Mouse (Mus musculus) midbrain, postnatal 0 days (tissue): Measurements from ENCODE around the gene Snrpa. TPM values are rescaled to one million over a fixed set of nuclear protein-coding genes. Genes with fewer than 3 reads are reported as not detected.

ENCODE experiments used
- ATAC-seq: fragments of 200-750 bp; cut with Nextera tagmentation; 2 replicates; pipeline ENCODE4 v1.8.0; 2017; ENCODE audit warnings: moderate number of reproducible peaks, mild to moderate bottlenecking, moderate TSS enrichment, moderate library complexity; ENCODE audit not compliant: low FRiP score
- DNase-seq: peaks from one replicate; pipeline ENCODE4 v3.0.0-alpha.2; 2015; ENCODE audit warnings: low spot score
- H3K27ac ChIP-seq: fragments of 300-500 bp; sonication (generic); 2 replicates; pipeline ENCODE4 v1.5.1; 2014; ENCODE audit warnings: low read depth, mild to moderate bottlenecking, low read length, mixed read lengths
- H3K27me3 ChIP-seq: fragments of 300-500 bp; sonication (generic); 2 replicates; pipeline ENCODE4 v1.6.1; 2014; ENCODE audit warnings: low read length, control low read depth, mixed read lengths; ENCODE audit not compliant: insufficient read depth
- H3K36me3 ChIP-seq: fragments of 300-500 bp; sonication (generic); 2 replicates; pipeline ENCODE4 v1.6.1; 2014; ENCODE audit warnings: low read length, control low read depth, mixed read lengths; ENCODE audit not compliant: insufficient read depth
- H3K4me1 ChIP-seq: fragments of 300-500 bp; sonication (generic); 2 replicates; pipeline ENCODE4 v1.6.1; 2014; ENCODE audit warnings: mild to moderate bottlenecking, control low read depth, antibody characterized with exemption, low read length, mixed read lengths; ENCODE audit not compliant: insufficient read depth
- H3K4me2 ChIP-seq: fragments of 300-500 bp; sonication (generic); 2 replicates; pipeline ENCODE4 v1.6.1; 2014; ENCODE audit warnings: low read depth, mild to moderate bottlenecking, low read length, mixed read lengths; ENCODE audit not compliant: poor library complexity, severe bottlenecking
- H3K4me3 ChIP-seq: fragments of 300-500 bp; sonication (generic); 2 replicates; pipeline ENCODE4 v1.5.1; 2014; ENCODE audit warnings: low read depth, mild to moderate bottlenecking, low read length, moderate library complexity
- H3K9ac ChIP-seq: fragments of 300-500 bp; sonication (generic); replicated peaks from 2 replicates; pipeline ENCODE4 v1.6.1; 2014; ENCODE audit warnings: mild to moderate bottlenecking, low read length, moderate library complexity, mixed read lengths; ENCODE audit not compliant: poor library complexity, severe bottlenecking
- H3K9me3 ChIP-seq: fragments of 300-500 bp; sonication (generic); 2 replicates; pipeline ENCODE4 v1.6.1; 2016; ENCODE audit warnings: low read length, control low read depth
- CTCF ChIP-seq: IDR thresholded peaks from 2 replicates; pipeline ENCODE4 v1.5.1; 2016; ENCODE audit warnings: antibody characterized with exemption, mild to moderate bottlenecking
- WGBS: fragments of 180-500 bp; shearing (Covaris S2); extraction: QIAGEN DNeasy Blood & Tissue Kit; methylation state at CpG from one replicate; pipeline ENCODE4 v1.1.7; 2014; 5-methylcytosine and 5-hydroxymethylcytosine counted together
- polyA plus RNA-seq: library from polyadenylated mRNA; unstranded; fragments of >200 nt; fragmentation: Nextera tagmentation; extraction: Ambion mirVana; gene quantifications from 2 replicates; pipeline ENCODE4 v1.2.1, GENCODE M21; 2015
- total RNA-seq: library from RNA; depleted of rRNA; stranded (reverse); fragments of >200 nt; gene quantifications from 2 replicates; pipeline ENCODE4 v1.2.3, GENCODE M21; 2014

The Snrpa gene
- total and polyA plus RNA-seq, 2 experiments from 2014 or later: 142 to 147 TPM

- DNase-seq: no peak
- H3K9me3 ChIP-seq: no peaks in the 10 kb centered on the region
- H3K27ac ChIP-seq: no peak overlapping the region
- 93% methylated on average over 3 of the region's 3 CpGs for WGBS
- no peak overlapping the region; the same call in 1 of the 2 replicates for H3K4me2 ChIP-seq
- no peak overlapping the region for H3K4me3 ChIP-seq
- H3K36me3 ChIP-seq: peaks cover 15% of the 10 kb centered on the region
- ATAC-seq: no peak
- H3K27me3 ChIP-seq: no peaks in the 10 kb centered on the region
- H3K9ac ChIP-seq: no peak overlapping the region
- no peak for TF ChIP-seq CTCF
- 0 out of 2 replicates have a peak, but pooled peaks cover 7% of the 10 kb centered on the region for H3K4me1 ChIP-seq
These were observed 1.1 kb upstream of the Snrpa start for GRCm38 (mm10) chr7:27197136-27197535.

- Histone ChIP-seq H3K4me2 (no peak overlapping the region), H3K9ac (0 out of 2 replicates have a peak overlapping the region, but pooled peaks have one; percentile 24), H3K4me3 (no peak overlapping the region), H3K27ac (no peak overlapping the region), H3K4me1 (0 out of 2 replicates have a peak, but pooled peaks cover 7% of the 10 kb centered on the region), H3K36me3 (peaks cover 44% of the 10 kb centered on the region), H3K27me3 (no peaks in the 10 kb centered on the region), H3K9me3 (no peaks in the 10 kb centered on the region)
- TF ChIP-seq CTCF: no peak
- DNase-seq (no peak), ATAC-seq (no peak)
- 89% methylated on average over 4 of the region's 4 CpGs for WGBS
These were observed 2.3 kb downstream of the Snrpa start for GRCm38 (mm10) chr7:27193731-27194130.

- Histone ChIP-seq H3K4me3 (no peak overlapping the region), H3K36me3 (peaks cover 55% of the 10 kb centered on the region), H3K27me3 (no peaks in the 10 kb centered on the region), H3K27ac (no peak overlapping the region), H3K9me3 (no peaks in the 10 kb centered on the region), H3K4me2 (no peak overlapping the region), H3K9ac (no peak overlapping the region), H3K4me1 (0 out of 2 replicates have a peak, but pooled peaks cover 7% of the 10 kb centered on the region)
- WGBS: 92% methylated on average over 5 of the region's 5 CpGs
- no peak for ATAC-seq
- DNase-seq: no peak
- TF ChIP-seq CTCF: no peak
These were observed 3.6 kb downstream of the Snrpa start for GRCm38 (mm10) chr7:27192434-27192833.

- DNase-seq (no peak), ATAC-seq (no peak)
- H3K4me2 ChIP-seq: no peak overlapping the region
- 0 out of 2 replicates have a peak, but pooled peaks cover under 1% of the 10 kb centered on the region for H3K4me1 ChIP-seq
- H3K9me3 ChIP-seq: no peaks in the 10 kb centered on the region
- peaks cover 75% of the 10 kb centered on the region for H3K36me3 ChIP-seq
- H3K4me3 ChIP-seq: no peak overlapping the region
- H3K9ac ChIP-seq: no peak overlapping the region
- no peaks in the 10 kb centered on the region for H3K27me3 ChIP-seq
- peak; percentile 35 for TF ChIP-seq CTCF
- no peak overlapping the region for H3K27ac ChIP-seq
- WGBS: 87% methylated on average over 10 of the region's 10 CpGs
These were observed 6.7 kb downstream of the Snrpa start for GRCm38 (mm10) chr7:27189271-27189931.

- H3K4me1 ChIP-seq: no peaks in the 10 kb centered on the region
- no peak for DNase-seq
- H3K36me3 ChIP-seq: peaks cover 53% of the 10 kb centered on the region
- H3K4me2 ChIP-seq: no peak overlapping the region
- WGBS: 91% methylated on average over 5 of the region's 5 CpGs
- H3K9ac ChIP-seq: no peak overlapping the region
- no peak overlapping the region for H3K27ac ChIP-seq
- no peak for ATAC-seq
- TF ChIP-seq CTCF: no peak
- H3K27me3 ChIP-seq: no peaks in the 10 kb centered on the region
- no peak overlapping the region for H3K4me3 ChIP-seq
- H3K9me3 ChIP-seq: no peaks in the 10 kb centered on the region
These were observed 10.1 kb downstream of the Snrpa start for GRCm38 (mm10) chr7:27185986-27186385.

GRCm38 (mm10) chr7:27184964-27185363 lies 11.1 kb downstream of the Snrpa start:
- peak; percentile 72 for TF ChIP-seq CTCF
- no peaks in the 10 kb centered on the region for H3K27me3 ChIP-seq
- H3K36me3 ChIP-seq: peaks cover 44% of the 10 kb centered on the region
- H3K4me3 ChIP-seq: no peak overlapping the region
- H3K27ac ChIP-seq: no peak overlapping the region
- WGBS: 73% methylated on average over 3 of the region's 3 CpGs
- no peak overlapping the region for H3K9ac ChIP-seq
- H3K4me2 ChIP-seq: no peak overlapping the region
- ATAC-seq (no peak), DNase-seq (peak; percentile 22)
- no peaks in the 10 kb centered on the region for H3K4me1 ChIP-seq
- H3K9me3 ChIP-seq: no peaks in the 10 kb centered on the region
